Mouse (Mus musculus) heart, adult 2 months (tissue): Measurements from ENCODE around the gene Gipc2.

ENCODE experiments used
- CTCF ChIP-seq: fragments of 200-600 bp; IDR thresholded peaks from 2 replicates; pipeline ENCODE4 v1.8.1; 2022; ENCODE audit warnings: antibody characterized with exemption, mild to moderate bottlenecking, moderate library complexity
- EP300 ChIP-seq: fragments of 200-500 bp; IDR thresholded peaks from 2 replicates; pipeline ENCODE4 v1.6.1; 2011; ENCODE audit warnings: low read depth, low read length, control low read depth; ENCODE audit not compliant: insufficient read depth
- POLR2A ChIP-seq: fragments of 200-500 bp; IDR thresholded peaks from 2 replicates; pipeline ENCODE4 v1.6.1; 2011; ENCODE audit warnings: mild to moderate bottlenecking, low read depth, low read length, control low read depth; ENCODE audit not compliant: insufficient read depth

- TF ChIP-seq EP300 = no peak
- no peak for TF ChIP-seq CTCF
- TF ChIP-seq POLR2A = no peak
These were observed 38.9 kb downstream of the Gipc2 start for GRCm38 (mm10) chr3:152127144-152127543.
